Mouse (Mus musculus): ENCODE results near the gene Tagln.

DNA sequence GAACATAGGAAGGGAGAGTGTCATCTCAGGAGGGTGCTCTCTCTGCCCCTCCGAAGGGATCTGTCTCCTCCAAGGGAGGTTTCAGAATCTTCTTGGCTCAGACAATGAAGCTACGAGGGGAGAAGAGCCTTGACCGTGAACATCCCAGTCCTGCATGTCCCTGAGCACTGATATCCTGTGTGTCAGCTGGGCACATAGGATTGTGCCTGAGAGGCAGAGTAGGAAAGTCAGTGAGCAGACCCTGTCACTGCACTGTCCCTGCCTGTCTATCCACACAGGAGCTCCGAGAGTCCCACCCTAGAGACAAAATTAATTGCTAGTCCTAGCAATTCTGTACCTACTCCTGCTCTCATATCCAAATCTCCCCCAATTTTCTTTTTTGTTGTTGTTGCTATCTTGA lies 16.2 kb upstream of the Tagln start:
- TF ChIP-seq POLR2A (IDR thresholded peaks at IDR 0.05; ENCODE audit: borderline replicate concordance, insufficient read depth, low read length) (no peak), CTCF (IDR thresholded peaks at IDR 0.05; ENCODE audit: borderline replicate concordance, insufficient read depth, low read depth, low read length) (no peak)
